Mouse (Mus musculus) megakaryocyte, embryonic 14.5 days (primary cell): Measurements from ENCODE around the gene Ppp5c.

Experiments
- FLI1 ChIP-seq: IDR thresholded peaks from 2 replicates; pipeline ENCODE4 v1.6.1; 2012; ENCODE audit warnings: low read length, inconsistent platforms, mixed read lengths
- GATA1 ChIP-seq: IDR thresholded peaks from 3 replicates; pipeline ENCODE4 v1.6.1; 2012; ENCODE audit warnings: mixed read lengths, low read length, inconsistent platforms, borderline replicate concordance

DNA sequence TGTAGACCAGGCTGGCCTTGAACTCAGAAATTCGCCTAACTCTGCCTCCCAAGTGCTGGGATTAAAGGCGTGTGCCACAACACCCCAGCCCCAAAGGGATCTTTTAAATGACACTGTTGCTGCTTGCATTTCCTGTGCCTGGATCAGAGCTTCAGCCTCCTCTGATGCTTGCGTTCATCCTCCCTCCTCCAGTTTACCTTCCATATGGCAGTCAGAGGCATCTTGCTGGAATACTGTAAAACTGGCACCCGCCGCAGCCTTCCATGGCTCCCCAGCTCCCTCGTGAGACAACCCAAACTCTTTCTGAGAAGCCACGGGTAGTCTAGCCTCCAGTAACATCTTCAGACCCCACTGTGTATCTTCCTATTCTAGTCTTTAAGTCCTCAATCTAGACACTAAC lies 1.2 kb upstream of the Ppp5c start:
- TF ChIP-seq GATA1 (no peak), FLI1 (no peak)
